Mouse (Mus musculus): ENCODE data around the gene Sync.

DNA sequence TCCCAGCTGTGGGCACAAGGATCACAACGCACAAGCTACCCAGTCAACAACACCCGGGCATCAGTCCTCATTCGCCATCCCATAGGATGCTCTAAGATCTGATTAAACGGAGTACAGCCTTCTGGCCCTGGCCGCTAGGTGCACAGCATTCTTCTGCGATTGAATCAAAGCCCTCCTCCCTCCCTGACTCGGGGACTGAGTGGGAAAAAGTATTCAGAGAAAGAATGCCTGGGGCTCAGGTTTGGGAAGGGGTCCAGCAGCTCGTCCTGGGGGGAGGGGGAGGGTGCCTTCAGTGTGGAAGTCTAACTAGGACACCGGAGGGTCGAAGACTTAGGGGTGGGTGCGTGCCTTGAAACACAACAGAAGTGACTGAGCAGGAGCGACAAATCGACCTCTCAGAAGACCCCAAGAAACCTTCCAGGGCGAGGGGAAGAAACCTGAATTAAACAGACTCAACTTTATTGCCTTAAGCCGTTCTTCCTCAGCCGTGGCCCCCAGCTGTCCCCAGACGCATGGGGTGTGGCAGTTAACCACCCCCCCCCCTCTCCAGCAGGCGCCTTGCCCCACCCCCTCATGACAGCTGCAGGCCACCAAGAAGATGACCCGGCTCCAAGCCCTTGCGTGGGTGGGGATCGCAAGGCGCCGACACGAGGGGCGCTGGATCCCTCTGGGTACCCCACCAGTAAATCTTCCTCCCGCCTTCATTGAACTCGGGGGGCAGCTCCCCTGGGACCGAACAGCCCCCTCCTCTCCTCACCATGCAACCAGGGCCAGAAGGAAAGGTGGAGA is 540 bp upstream of the Sync start:
- TF ChIP-seq CTCF (conservative IDR thresholded peaks at IDR 0.05; ENCODE audit: insufficient read depth, insufficient read length, low read depth, low read length) (no peak), POLR2A (IDR thresholded peaks at IDR 0.05; ENCODE audit: low read depth, low read length) (no peak)
